Mouse (Mus musculus) heart, postnatal 0 days (tissue): ENCODE measurements around the gene Tra2a. TPM values are rescaled to one million over a fixed set of nuclear protein-coding genes. Genes with fewer than 3 reads are reported as not detected.

Source experiments
- ATAC-seq: fragments of 200-750 bp; cut with Nextera tagmentation; 2 replicates; pipeline ENCODE4 v1.8.0; 2017; ENCODE audit warnings: low read depth, moderate number of reproducible peaks, moderate library complexity; ENCODE audit not compliant: insufficient read depth
- DNase-seq: peaks from one replicate; pipeline ENCODE4 v3.0.0-alpha.2; 2016; ENCODE audit warnings: low spot score
- H3K27ac ChIP-seq: fragments of 300-500 bp; sonication (generic); 2 replicates; pipeline ENCODE4 v1.5.1; 2014; ENCODE audit warnings: low read depth, mild to moderate bottlenecking
- H3K27me3 ChIP-seq: fragments of 300-500 bp; sonication (generic); 2 replicates; pipeline ENCODE4 v1.6.1; 2014; ENCODE audit warnings: low read length, mixed read lengths; ENCODE audit not compliant: control insufficient read depth, insufficient read depth
- H3K36me3 ChIP-seq: fragments of 300-500 bp; sonication (generic); replicated peaks from 2 replicates; pipeline ENCODE4 v1.6.1; 2014; ENCODE audit warnings: low read length, mixed read lengths; ENCODE audit not compliant: control insufficient read depth, insufficient read depth
- H3K4me1 ChIP-seq: fragments of 300-500 bp; sonication (generic); 2 replicates; pipeline ENCODE4 v1.6.1; 2014; ENCODE audit warnings: antibody characterized with exemption; ENCODE audit not compliant: control insufficient read depth, insufficient read depth
- H3K4me2 ChIP-seq: fragments of 300-500 bp; sonication (generic); 2 replicates; pipeline ENCODE4 v1.6.1; 2014; ENCODE audit warnings: low read depth, mild to moderate bottlenecking, low read length, moderate library complexity
- H3K4me3 ChIP-seq: fragments of 300-500 bp; sonication (generic); 2 replicates; pipeline ENCODE4 v1.5.1; 2014; ENCODE audit warnings: low read depth, low read length
- H3K9ac ChIP-seq: fragments of 300-500 bp; sonication (generic); replicated peaks from 2 replicates; pipeline ENCODE4 v1.6.1; 2014; ENCODE audit warnings: low read depth, low read length, mixed read lengths
- H3K9me3 ChIP-seq: fragments of 300-500 bp; sonication (generic); replicated peaks from 2 replicates; pipeline ENCODE4 v1.6.1; 2016; ENCODE audit warnings: low read length; ENCODE audit not compliant: control insufficient read depth
- CTCF ChIP-seq: IDR thresholded peaks from 2 replicates; pipeline ENCODE4 v1.5.1; 2016; ENCODE audit warnings: antibody characterized with exemption, control low read depth, low read depth
- EP300 ChIP-seq: IDR thresholded peaks from 2 replicates; pipeline ENCODE4 v1.6.1; 2016; ENCODE audit warnings: antibody characterized with exemption, low read depth
- WGBS: fragments of 180-500 bp; shearing (Covaris S2); extraction: QIAGEN DNeasy Blood & Tissue Kit; methylation state at CpG from one replicate; pipeline ENCODE4 v1.1.7; 2014; 5-methylcytosine and 5-hydroxymethylcytosine counted together
- polyA plus RNA-seq: library from polyadenylated mRNA; unstranded; fragments of >200 nt; fragmentation: Nextera tagmentation; extraction: Ambion mirVana; gene quantifications from 2 replicates; pipeline ENCODE4 v1.2.1, GENCODE M21; 2015
- total RNA-seq: library from RNA; depleted of rRNA; stranded (reverse); fragments of >200 nt; gene quantifications from 2 replicates; pipeline ENCODE4 v1.2.3, GENCODE M21; 2014; ENCODE audit warnings: low replicate concordance

The Tra2a gene
- total and polyA plus RNA-seq, 2 experiments from 2014 or later = 26.0 to 41.8 TPM

GRCm38 (mm10) chr6:49228126-49228679 is 35.6 kb downstream of the Tra2a start:
- ATAC-seq (peak; percentile 70; the same call in 1 of the 2 replicates), DNase-seq (no peak)
- H3K4me1 ChIP-seq = 0 out of 2 replicates have a peak, but pooled peaks cover 3% of the 10 kb centered on the region
- H3K9ac ChIP-seq = no peak overlapping the region
- WGBS = 10% methylated on average over 7 of the region's 7 CpGs
- peaks cover 11% of the 10 kb centered on the region; the same call in 1 of the 2 replicates for H3K27me3 ChIP-seq
- H3K27ac ChIP-seq = no peak overlapping the region
- no peak for TF ChIP-seq EP300
- TF ChIP-seq CTCF = peak; percentile 76
- H3K9me3 ChIP-seq = no peaks in the 10 kb centered on the region
- H3K36me3 ChIP-seq = no peaks in the 10 kb centered on the region
- H3K4me3 ChIP-seq = no peak overlapping the region
- no peak overlapping the region for H3K4me2 ChIP-seq

- H3K27me3 ChIP-seq = peaks cover 14% of the 10 kb centered on the region; the same call in 1 of the 2 replicates
- WGBS = 8% methylated on average over 15 of the region's 15 CpGs
- H3K4me3 ChIP-seq = no peak overlapping the region; the same call in 1 of the 2 replicates
- TF ChIP-seq EP300 (no peak), CTCF (peak; percentile 33)
- H3K36me3 ChIP-seq = no peaks in the 10 kb centered on the region
- peak overlapping the region; percentile 30; the same call in 1 of the 2 replicates for H3K4me2 ChIP-seq
- ATAC-seq = peak; percentile 67; the same call in 1 of the 2 replicates
- no peak overlapping the region for H3K27ac ChIP-seq
- DNase-seq = no peak
- no peak overlapping the region for H3K9ac ChIP-seq
- H3K4me1 ChIP-seq = 0 out of 2 replicates have a peak, but pooled peaks cover 3% of the 10 kb centered on the region
- H3K9me3 ChIP-seq = no peaks in the 10 kb centered on the region
Measured at GRCm38 (mm10) chr6:49227184-49227735, 36.6 kb downstream of the Tra2a start.

GRCm38 (mm10) chr6:49225728-49226123 is 38.1 kb downstream of the Tra2a start:
- ATAC-seq (no peak), DNase-seq (no peak)
- Histone ChIP-seq H3K4me1 (0 out of 2 replicates have a peak, but pooled peaks cover 3% of the 10 kb centered on the region), H3K4me2 (no peak overlapping the region), H3K4me3 (no peak overlapping the region), H3K27ac (no peak overlapping the region), H3K9me3 (no peaks in the 10 kb centered on the region), H3K9ac (no peak overlapping the region), H3K27me3 (peaks cover 14% of the 10 kb centered on the region; the same call in 1 of the 2 replicates), H3K36me3 (no peaks in the 10 kb centered on the region)
- 86% methylated on average over 3 of the region's 3 CpGs for WGBS
- TF ChIP-seq EP300 = no peak
- no peak for TF ChIP-seq CTCF

- Histone ChIP-seq H3K4me1 (0 out of 2 replicates have a peak, but pooled peaks cover 3% of the 10 kb centered on the region), H3K4me2 (no peak overlapping the region), H3K4me3 (no peak overlapping the region), H3K9ac (no peak overlapping the region), H3K36me3 (no peaks in the 10 kb centered on the region), H3K9me3 (no peaks in the 10 kb centered on the region), H3K27me3 (peaks cover 16% of the 10 kb centered on the region; the same call in 1 of the 2 replicates), H3K27ac (no peak overlapping the region)
- DNase-seq (no peak), ATAC-seq (no peak)
- no peak for TF ChIP-seq EP300
- no peak for TF ChIP-seq CTCF
- WGBS = 69% methylated on average over 11 of the region's 11 CpGs
Measured at GRCm38 (mm10) chr6:49224923-49225727, 38.7 kb downstream of the Tra2a start.

GRCm38 (mm10) chr6:49221906-49222305 is 41.9 kb downstream of the Tra2a start:
- H3K9me3 ChIP-seq = no peaks in the 10 kb centered on the region
- 5% methylated on average over 7 of the region's 7 CpGs for WGBS
- no peak overlapping the region for H3K9ac ChIP-seq
- no peak overlapping the region for H3K4me2 ChIP-seq
- no peaks in the 10 kb centered on the region for H3K4me1 ChIP-seq
- no peak overlapping the region for H3K4me3 ChIP-seq
- no peak overlapping the region for H3K27ac ChIP-seq
- no peaks in the 10 kb centered on the region for H3K36me3 ChIP-seq
- TF ChIP-seq EP300 = no peak
- TF ChIP-seq CTCF = no peak
- peaks cover 20% of the 10 kb centered on the region; the same call in 1 of the 2 replicates for H3K27me3 ChIP-seq
- no peak for DNase-seq
- ATAC-seq = no peak
